Mouse (Mus musculus) neural tube, embryonic 13.5 days (tissue): ENCODE measurements around the gene Dennd1b. TPM values are rescaled to one million over a fixed set of nuclear protein-coding genes. Genes with fewer than 3 reads are reported as not detected.

Experiments used
- ATAC-seq: fragments of 200-750 bp; cut with Nextera tagmentation; 2 replicates; pipeline ENCODE4 v1.8.0; 2017; ENCODE audit warnings: low read depth, mild to moderate bottlenecking, moderate TSS enrichment, moderate library complexity
- H3K27ac ChIP-seq: fragments of 300-500 bp; sonication (generic); replicated peaks from 2 replicates; pipeline ENCODE4 v1.5.1; 2015; ENCODE audit warnings: moderate library complexity, mild to moderate bottlenecking, inconsistent platforms
- H3K27me3 ChIP-seq: fragments of 300-500 bp; sonication (generic); 2 replicates; pipeline ENCODE4 v1.6.1; 2015; ENCODE audit warnings: mild to moderate bottlenecking, inconsistent platforms
- H3K36me3 ChIP-seq: fragments of 300-500 bp; sonication (generic); 2 replicates; pipeline ENCODE4 v1.6.1; 2015; ENCODE audit warnings: mild to moderate bottlenecking, inconsistent platforms
- H3K4me1 ChIP-seq: fragments of 300-500 bp; sonication (generic); replicated peaks from 2 replicates; pipeline ENCODE4 v1.6.1; 2015; ENCODE audit warnings: inconsistent platforms
- H3K4me2 ChIP-seq: fragments of 300-500 bp; sonication (generic); 2 replicates; pipeline ENCODE4 v1.6.1; 2015; ENCODE audit warnings: inconsistent platforms, mild to moderate bottlenecking, moderate library complexity
- H3K4me3 ChIP-seq: fragments of 300-500 bp; sonication (generic); 2 replicates; pipeline ENCODE4 v1.5.1; 2015; ENCODE audit warnings: mild to moderate bottlenecking, inconsistent platforms
- H3K9ac ChIP-seq: fragments of 300-500 bp; sonication (generic); 2 replicates; pipeline ENCODE4 v1.6.1; 2015; ENCODE audit warnings: moderate library complexity, mild to moderate bottlenecking, inconsistent platforms
- H3K9me3 ChIP-seq: fragments of 300-500 bp; sonication (generic); 2 replicates; pipeline ENCODE4 v1.6.1; 2016; ENCODE audit warnings: inconsistent platforms
- WGBS: fragments of 180-500 bp; shearing (Covaris S2); methylation state at CpG from one replicate; pipeline ENCODE4 v1.1.7; 2015; 5-methylcytosine and 5-hydroxymethylcytosine counted together
- polyA plus RNA-seq: library from polyadenylated mRNA; unstranded; fragments of >200 nt; fragmentation: Nextera tagmentation; extraction: Ambion mirVana; gene quantifications from 2 replicates; pipeline ENCODE4 v1.2.1, GENCODE M21; 2015

Dennd1b gene
- polyA plus RNA-seq, 1 experiment from 2014 or later: 8.0 TPM

DNA sequence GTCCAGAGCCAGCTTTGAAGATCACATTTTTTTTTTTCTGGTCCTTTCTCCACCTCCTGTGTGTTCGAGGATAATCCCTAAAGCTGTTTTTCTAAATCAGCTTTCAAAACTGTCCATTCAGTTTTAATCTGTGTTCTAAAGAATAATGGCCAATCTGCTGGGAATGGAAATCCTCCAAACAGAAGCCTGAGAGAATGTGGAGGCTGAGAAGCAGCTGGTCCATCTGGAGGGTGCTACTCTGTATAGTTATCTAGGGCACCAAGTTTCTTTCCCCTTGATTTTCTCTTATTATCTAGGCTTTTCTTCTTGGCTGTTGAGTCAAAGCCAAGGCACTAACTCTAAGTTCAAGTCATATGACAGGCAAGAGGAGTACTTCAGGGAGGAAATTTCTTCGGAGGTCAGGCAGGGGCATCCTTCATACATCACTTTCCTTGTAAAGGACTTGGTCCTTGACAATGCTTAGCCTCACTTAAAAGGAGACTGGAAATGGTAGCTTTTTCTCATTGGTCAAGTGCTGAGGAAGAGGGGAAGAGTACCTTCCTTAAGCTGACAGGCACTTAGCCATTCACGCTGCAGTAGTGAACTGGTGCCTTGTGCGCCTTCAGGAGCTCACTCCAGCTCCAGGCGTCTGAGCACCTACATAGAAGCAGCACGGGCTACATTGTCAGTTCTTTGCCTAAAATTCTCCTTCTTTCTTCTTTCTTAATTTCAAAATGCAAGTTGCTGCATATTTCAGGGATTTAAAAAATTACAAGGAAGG lies 32.6 kb downstream of the Dennd1b start:
- Histone ChIP-seq H3K9me3 (no peaks in the 10 kb centered on the region), H3K9ac (no peak overlapping the region), H3K4me3 (no peak overlapping the region), H3K4me2 (no peak overlapping the region), H3K36me3 (no peaks in the 10 kb centered on the region), H3K27ac (no peak overlapping the region), H3K4me1 (peaks cover 13% of the 10 kb centered on the region), H3K27me3 (no peaks in the 10 kb centered on the region)
- WGBS: 89% methylated on average over 6 of the region's 6 CpGs
- ATAC-seq: no peak

DNA sequence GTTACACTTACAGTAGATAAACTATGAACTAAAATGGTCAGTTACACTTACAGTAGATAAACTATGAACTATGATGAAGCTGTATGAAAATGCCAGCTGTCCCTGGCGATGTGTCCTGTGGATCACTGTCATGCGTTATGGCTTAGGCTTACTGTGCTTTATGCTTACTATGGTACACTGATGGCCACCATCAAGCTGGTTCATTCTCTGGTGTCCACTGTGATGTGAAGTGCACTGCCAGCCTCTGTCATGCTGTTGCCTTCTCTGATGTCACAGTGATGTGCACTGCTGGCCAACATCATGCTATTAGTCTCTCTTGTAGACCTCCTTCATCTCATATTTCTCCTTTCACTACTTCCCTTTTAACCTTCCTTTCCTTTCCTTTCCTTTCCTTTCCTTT lies 33.4 kb downstream of the Dennd1b start:
- no peak for ATAC-seq
- H3K4me3 ChIP-seq: no peak overlapping the region
- H3K9ac ChIP-seq: no peak overlapping the region
- no peaks in the 10 kb centered on the region for H3K9me3 ChIP-seq
- no peak overlapping the region for H3K4me2 ChIP-seq
- WGBS: 92% methylated on average over 2 of the region's 2 CpGs
- no peaks in the 10 kb centered on the region for H3K36me3 ChIP-seq
- no peak overlapping the region for H3K27ac ChIP-seq
- H3K4me1 ChIP-seq: peaks cover 20% of the 10 kb centered on the region
- no peaks in the 10 kb centered on the region for H3K27me3 ChIP-seq

DNA sequence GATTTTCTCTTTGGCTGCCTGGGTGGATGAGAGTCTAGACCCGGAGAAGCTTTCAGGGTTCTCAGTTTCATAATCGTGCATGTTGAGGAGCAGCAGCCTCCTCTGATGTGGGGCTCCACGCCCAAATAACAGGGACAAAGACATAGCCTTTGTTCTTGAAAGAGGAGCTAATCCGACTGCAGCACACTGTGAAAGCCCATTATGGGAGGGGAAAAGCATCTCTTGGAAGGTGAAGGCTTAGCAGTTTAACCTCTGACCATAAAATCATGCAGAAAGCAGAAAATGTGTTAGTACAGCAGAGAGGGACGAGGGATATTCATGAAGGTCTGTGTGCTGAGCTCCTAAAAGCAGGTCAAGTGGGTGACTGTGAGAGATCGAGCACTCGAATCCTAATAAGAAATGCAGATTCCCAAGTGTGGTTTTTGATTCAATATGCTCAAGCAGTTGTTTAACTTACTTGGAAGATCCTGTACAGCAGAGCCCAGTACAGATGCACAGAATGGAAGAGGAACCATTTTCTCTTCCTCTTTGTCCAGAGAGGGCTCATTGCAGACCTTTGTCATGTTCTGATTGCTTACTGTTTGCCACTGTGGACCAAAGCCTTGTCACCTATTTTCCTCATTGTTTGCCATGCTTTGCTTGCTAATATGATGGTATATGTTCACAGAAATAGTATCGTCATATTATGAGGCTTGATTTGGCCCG lies 37.6 kb downstream of the Dennd1b start:
- H3K9me3 ChIP-seq: no peaks in the 10 kb centered on the region
- peak; percentile 53; the same call in 1 of the 2 replicates for ATAC-seq

GRCm38 (mm10) chr1:139003503-139003902 lies 40.3 kb downstream of the Dennd1b start:
- Histone ChIP-seq H3K4me1 (peaks cover 12% of the 10 kb centered on the region), H3K9me3 (no peaks in the 10 kb centered on the region)
- WGBS: 94% methylated on average over 2 of the region's 2 CpGs

More for the DNA sequence above, 37.6 kb downstream of the Dennd1b start:
- Histone ChIP-seq H3K4me3 (no peak overlapping the region), H3K36me3 (no peaks in the 10 kb centered on the region), H3K27me3 (no peaks in the 10 kb centered on the region), H3K9ac (peak overlapping the region; percentile 58), H3K4me1 (peaks cover 12% of the 10 kb centered on the region), H3K27ac (peak overlapping the region; percentile 65), H3K4me2 (peak overlapping the region; percentile 25)
- WGBS: 25% methylated on average over 9 of the region's 9 CpGs

GRCm38 (mm10) chr1:139006000-139006399 lies 42.8 kb downstream of the Dennd1b start:
- H3K9ac ChIP-seq: no peak overlapping the region
- H3K27me3 ChIP-seq: no peaks in the 10 kb centered on the region
- H3K36me3 ChIP-seq: no peaks in the 10 kb centered on the region
- no peak overlapping the region for H3K4me2 ChIP-seq
- ATAC-seq: no peak
- no peak overlapping the region for H3K4me3 ChIP-seq
- H3K9me3 ChIP-seq: no peaks in the 10 kb centered on the region
- 85% methylated on average over 1 of the region's 1 CpGs for WGBS
- no peak overlapping the region for H3K27ac ChIP-seq
- peaks cover 5% of the 10 kb centered on the region for H3K4me1 ChIP-seq

More at GRCm38 (mm10) chr1:139003503-139003902, 40.3 kb downstream of the Dennd1b start:
- Histone ChIP-seq H3K27me3 (no peaks in the 10 kb centered on the region), H3K36me3 (no peaks in the 10 kb centered on the region), H3K4me3 (no peak overlapping the region), H3K27ac (no peak overlapping the region), H3K9ac (no peak overlapping the region), H3K4me2 (no peak overlapping the region)
- no peak for ATAC-seq

- no peaks in the 10 kb centered on the region for H3K9me3 ChIP-seq
- H3K9ac ChIP-seq: no peak overlapping the region
- H3K4me1 ChIP-seq: no peaks in the 10 kb centered on the region
- H3K4me3 ChIP-seq: no peak overlapping the region
- H3K4me2 ChIP-seq: no peak overlapping the region
- H3K27ac ChIP-seq: no peak overlapping the region
- ATAC-seq: no peak
- no peaks in the 10 kb centered on the region for H3K27me3 ChIP-seq
- 90% methylated on average over 3 of the region's 3 CpGs for WGBS
- H3K36me3 ChIP-seq: no peaks in the 10 kb centered on the region
These were observed 44.2 kb downstream of the Dennd1b start for GRCm38 (mm10) chr1:139007475-139007874.

DNA sequence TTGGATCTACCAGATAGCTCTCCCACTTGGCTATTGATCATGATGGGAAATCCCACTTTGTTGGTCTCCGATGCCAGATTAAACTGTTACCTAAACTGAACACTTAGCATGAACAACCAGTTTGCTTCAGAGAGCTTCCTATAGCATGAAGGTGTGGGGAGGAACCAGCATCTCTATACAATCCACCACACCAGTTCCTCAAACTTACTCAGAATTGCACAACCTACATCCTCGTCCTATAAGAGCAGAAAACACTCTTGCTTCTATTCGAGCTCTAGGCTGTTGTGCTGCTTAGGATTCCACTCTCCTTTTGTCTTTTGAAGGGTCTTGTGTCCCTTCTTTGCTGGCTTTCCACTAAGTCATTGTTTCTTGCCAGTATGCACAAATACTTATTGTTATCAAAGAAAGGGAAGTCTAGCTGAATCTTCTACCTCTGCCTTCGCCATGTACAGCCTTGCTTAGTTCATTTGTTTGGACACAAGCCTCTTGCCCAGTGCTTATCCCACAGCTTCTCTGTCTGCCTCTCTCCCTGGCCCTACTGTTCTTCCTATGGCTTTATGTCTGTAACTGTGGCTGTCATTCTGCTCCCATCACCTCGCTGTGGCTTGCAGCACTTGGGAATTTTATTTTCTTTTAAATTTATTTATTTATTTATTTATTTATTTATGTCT lies 52.0 kb downstream of the Dennd1b start:
- Histone ChIP-seq H3K4me3 (no peak overlapping the region), H3K4me2 (no peak overlapping the region), H3K4me1 (no peaks in the 10 kb centered on the region), H3K9me3 (peaks cover 3% of the 10 kb centered on the region; the same call in 1 of the 2 replicates), H3K27ac (no peak overlapping the region), H3K27me3 (no peaks in the 10 kb centered on the region), H3K36me3 (no peaks in the 10 kb centered on the region), H3K9ac (no peak overlapping the region)
- no peak for ATAC-seq
- 62% methylated on average over 5 of the region's 5 CpGs for WGBS

- Histone ChIP-seq H3K9me3 (peaks cover 3% of the 10 kb centered on the region; the same call in 1 of the 2 replicates), H3K4me2 (no peak overlapping the region), H3K36me3 (no peaks in the 10 kb centered on the region), H3K27ac (no peak overlapping the region), H3K27me3 (no peaks in the 10 kb centered on the region), H3K9ac (no peak overlapping the region), H3K4me1 (peaks cover 9% of the 10 kb centered on the region), H3K4me3 (no peak overlapping the region)
- peak; percentile 53; the same call in 1 of the 2 replicates for ATAC-seq
- WGBS: 43% methylated on average over 7 of the region's 7 CpGs
These were observed 58.1 kb downstream of the Dennd1b start for GRCm38 (mm10) chr1:139021298-139021697.

GRCm38 (mm10) chr1:139025882-139026645 lies 62.8 kb downstream of the Dennd1b start:
- Histone ChIP-seq H3K9ac (no peak overlapping the region), H3K27me3 (no peaks in the 10 kb centered on the region), H3K4me1 (peaks cover 9% of the 10 kb centered on the region), H3K27ac (no peak overlapping the region), H3K9me3 (no peaks in the 10 kb centered on the region), H3K36me3 (no peaks in the 10 kb centered on the region), H3K4me3 (no peak overlapping the region), H3K4me2 (no peak overlapping the region)
- ATAC-seq: no peak
- 68% methylated on average over 8 of the region's 8 CpGs for WGBS

DNA sequence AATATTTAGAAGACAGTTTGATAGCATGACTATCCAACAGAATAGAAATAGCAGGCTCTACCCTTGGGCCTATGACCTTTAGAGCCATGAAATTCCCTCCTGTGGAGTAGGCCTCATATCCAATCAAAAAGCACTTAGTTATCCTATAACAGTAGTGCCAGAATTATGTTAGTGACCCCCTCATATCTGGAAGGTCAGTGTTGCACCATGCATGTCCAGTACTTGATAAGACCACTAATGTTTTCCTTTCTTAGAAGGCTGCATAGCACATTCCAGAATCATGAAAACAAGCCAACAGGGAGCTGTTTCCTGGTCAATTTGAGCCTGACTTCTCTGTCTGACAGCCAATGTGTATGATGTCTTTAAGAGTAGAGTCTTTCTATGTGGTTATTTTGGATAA lies 66.3 kb downstream of the Dennd1b start:
- no peak overlapping the region for H3K4me2 ChIP-seq
- no peaks in the 10 kb centered on the region for H3K36me3 ChIP-seq
- H3K9me3 ChIP-seq: no peaks in the 10 kb centered on the region
- no peak for ATAC-seq
- no peaks in the 10 kb centered on the region for H3K27me3 ChIP-seq
- no peak overlapping the region for H3K9ac ChIP-seq
- peaks cover 5% of the 10 kb centered on the region for H3K4me1 ChIP-seq
- H3K27ac ChIP-seq: no peak overlapping the region
- no peak overlapping the region for H3K4me3 ChIP-seq

- H3K27ac ChIP-seq: no peak overlapping the region
- no peaks in the 10 kb centered on the region; the same call in 1 of the 2 replicates for H3K4me1 ChIP-seq
- no peak for ATAC-seq
- 84% methylated on average over 1 of the region's 1 CpGs for WGBS
- no peaks in the 10 kb centered on the region for H3K27me3 ChIP-seq
- no peaks in the 10 kb centered on the region for H3K36me3 ChIP-seq
- no peak overlapping the region for H3K4me2 ChIP-seq
- no peak overlapping the region for H3K9ac ChIP-seq
- no peaks in the 10 kb centered on the region for H3K9me3 ChIP-seq
- H3K4me3 ChIP-seq: no peak overlapping the region
These were observed 69.2 kb downstream of the Dennd1b start for GRCm38 (mm10) chr1:139032411-139032810.
